Mouse (Mus musculus) frontal cortex, postnatal 10 days (tissue): ENCODE measurements around the gene Nav2.

Experiments
- DNase-seq, 2 experiments: peaks; one replicate each; pipeline ENCODE4 v3.0.0; 2022; ENCODE audit warnings: low spot score in 2 of 2, mixed read lengths in 1 of 2

Gene Nav2

GRCm38 (mm10) chr7:49159646-49160555 is 251.4 kb downstream of the Nav2 start:
- DNase-seq: no peak

GRCm38 (mm10) chr7:49162079-49162478 is 253.6 kb downstream of the Nav2 start:
- no peak for DNase-seq

GRCm38 (mm10) chr7:49163789-49164188 is 255.3 kb downstream of the Nav2 start:
- no peak for DNase-seq

GRCm38 (mm10) chr7:49164868-49165267 is 256.4 kb downstream of the Nav2 start:
- DNase-seq: no peak

- no peak for DNase-seq
These were observed 264.4 kb downstream of the Nav2 start for GRCm38 (mm10) chr7:49172926-49173325.

GRCm38 (mm10) chr7:49175784-49176409 is 267.4 kb downstream of the Nav2 start:
- DNase-seq: peak in 1 of 2 experiments; percentile 46

- DNase-seq: no peak
These were observed 268.2 kb downstream of the Nav2 start for GRCm38 (mm10) chr7:49176590-49177201.

GRCm38 (mm10) chr7:49178217-49178616 is 269.7 kb downstream of the Nav2 start:
- DNase-seq: no peak

GRCm38 (mm10) chr7:49181010-49181409 is 272.5 kb downstream of the Nav2 start:
- DNase-seq: no peak

GRCm38 (mm10) chr7:49182427-49182826 is 273.9 kb downstream of the Nav2 start:
- no peak for DNase-seq

GRCm38 (mm10) chr7:49183696-49184095 is 275.2 kb downstream of the Nav2 start:
- DNase-seq: peak in 1 of 2 experiments; percentile 48

- DNase-seq: no peak
These were observed 277.5 kb downstream of the Nav2 start for GRCm38 (mm10) chr7:49185991-49186390.

- DNase-seq: no peak
These were observed 280.8 kb downstream of the Nav2 start for GRCm38 (mm10) chr7:49189364-49189763.

GRCm38 (mm10) chr7:49190231-49190985 is 281.9 kb downstream of the Nav2 start:
- DNase-seq: no peak

- DNase-seq: no peak
These were observed 282.7 kb downstream of the Nav2 start for GRCm38 (mm10) chr7:49191081-49191678.

- no peak for DNase-seq
These were observed 283.7 kb downstream of the Nav2 start for GRCm38 (mm10) chr7:49192061-49192695.

GRCm38 (mm10) chr7:49195711-49196147 is 287.2 kb downstream of the Nav2 start:
- DNase-seq: no peak

GRCm38 (mm10) chr7:49199366-49199765 is 290.9 kb downstream of the Nav2 start:
- DNase-seq: peak; percentile 62 to 66

- no peak for DNase-seq
These were observed 291.8 kb downstream of the Nav2 start for GRCm38 (mm10) chr7:49200270-49200669.

- no peak for DNase-seq
These were observed 294.5 kb downstream of the Nav2 start for GRCm38 (mm10) chr7:49202971-49203370.

- DNase-seq: no peak
These were observed 296.3 kb downstream of the Nav2 start for GRCm38 (mm10) chr7:49204856-49205255.
